Mouse (Mus musculus) ES-Bruce4 (cell line): ENCODE measurements around the gene Atp5h. TPM values are rescaled to one million over a fixed set of nuclear protein-coding genes. Genes with fewer than 3 reads are reported as not detected.
"Not testable (repeated sequence)": the region's sequence is repeated elsewhere in the genome, so short reads cannot be mapped to it uniquely, and the experiment has no call there.

ENCODE experiments used
- H3K27ac ChIP-seq: 2 replicates; pipeline ENCODE4 v1.5.1; 2012; ENCODE audit warnings: low read length, inconsistent platforms; ENCODE audit not compliant: insufficient read depth
- H3K27me3 ChIP-seq: 2 replicates; pipeline ENCODE4 v1.6.1; 2012; ENCODE audit warnings: mild to moderate bottlenecking, low read length, inconsistent platforms; ENCODE audit not compliant: control insufficient read depth, poor library complexity, insufficient read depth, severe bottlenecking
- H3K36me3 ChIP-seq: 2 replicates; pipeline ENCODE4 v1.6.1; 2012; ENCODE audit warnings: inconsistent platforms, mild to moderate bottlenecking, low read length, moderate library complexity; ENCODE audit not compliant: control insufficient read depth, poor library complexity, insufficient read depth, severe bottlenecking
- H3K4me1 ChIP-seq: one replicate; pipeline ENCODE4 v1.8.1; 2011; ENCODE audit warnings: low read length; ENCODE audit not compliant: control insufficient read depth, insufficient read depth
- H3K4me3 ChIP-seq: 2 replicates; pipeline ENCODE4 v1.5.1; 2011; ENCODE audit warnings: low read depth, mild to moderate bottlenecking, low read length
- H3K9ac ChIP-seq: 2 replicates; pipeline ENCODE4 v1.6.1; 2012; ENCODE audit warnings: low read depth, mild to moderate bottlenecking, inconsistent platforms; ENCODE audit not compliant: poor library complexity, severe bottlenecking
- H3K9me3 ChIP-seq: replicated peaks from 2 replicates; pipeline ENCODE4 v1.6.1; 2012; ENCODE audit warnings: mild to moderate bottlenecking, low read length, inconsistent platforms; ENCODE audit not compliant: control insufficient read depth, poor library complexity, insufficient read depth, severe bottlenecking
- CTCF ChIP-seq: IDR thresholded peaks from one replicate; pipeline ENCODE4 v1.8.1; 2011; ENCODE audit warnings: low read depth, low read length
- EP300 ChIP-seq: IDR thresholded peaks from 2 replicates; pipeline ENCODE4 v1.6.1; 2011; ENCODE audit warnings: low read depth, low read length; ENCODE audit not compliant: insufficient read depth
- POLR2A ChIP-seq: IDR thresholded peaks from one replicate; pipeline ENCODE4 v1.8.1; 2011; ENCODE audit warnings: low read length; ENCODE audit not compliant: insufficient read depth
- polyA plus RNA-seq: library from polyadenylated mRNA; stranded (reverse); fragments of >200 nt; gene quantifications from 2 replicates; pipeline ENCODE4 v1.2.4, GENCODE M21; 2011; ENCODE audit warnings: low read depth; ENCODE audit not compliant: missing spikeins, insufficient read depth, insufficient read length

Gene Atp5h
- polyA plus RNA-seq, 1 experiment: 340 TPM

GRCm38 (mm10) chr11:115460976-115461375 is 41.2 kb upstream of the Atp5h start:
- Histone ChIP-seq H3K36me3 (no peaks in the 10 kb centered on the region), H3K27me3 (no peaks in the 10 kb centered on the region), H3K4me1 (peaks cover 17% of the 10 kb centered on the region), H3K4me3 (no peak overlapping the region), H3K27ac (no peak overlapping the region), H3K9ac (no peak overlapping the region), H3K9me3 (no peaks in the 10 kb centered on the region)
- no peak for TF ChIP-seq POLR2A
- no peak for TF ChIP-seq CTCF
- no peak for TF ChIP-seq EP300

GRCm38 (mm10) chr11:115457405-115457804 is 37.6 kb upstream of the Atp5h start:
- Histone ChIP-seq H3K9me3 (no peaks in the 10 kb centered on the region), H3K27ac (no peak overlapping the region), H3K9ac (no peak overlapping the region), H3K4me3 (no peak overlapping the region), H3K27me3 (no peaks in the 10 kb centered on the region), H3K36me3 (no peaks in the 10 kb centered on the region), H3K4me1 (peaks cover 3% of the 10 kb centered on the region)
- TF ChIP-seq CTCF (no peak), EP300 (no peak), POLR2A (no peak)

GRCm38 (mm10) chr11:115456182-115456581 is 36.4 kb upstream of the Atp5h start:
- Histone ChIP-seq H3K4me1 (no peaks in the 10 kb centered on the region), H3K4me3 (no peak overlapping the region), H3K27me3 (no peaks in the 10 kb centered on the region), H3K27ac (no peak overlapping the region), H3K9me3 (no peaks in the 10 kb centered on the region), H3K36me3 (no peaks in the 10 kb centered on the region), H3K9ac (no peak overlapping the region)
- TF ChIP-seq EP300 (no peak), CTCF (no peak), POLR2A (no peak)

GRCm38 (mm10) chr11:115455619-115456018 is 35.9 kb upstream of the Atp5h start:
- H3K27ac ChIP-seq: no peak overlapping the region
- H3K36me3 ChIP-seq: no peaks in the 10 kb centered on the region
- H3K9me3 ChIP-seq: no peaks in the 10 kb centered on the region
- H3K4me1 ChIP-seq: no peaks in the 10 kb centered on the region
- no peaks in the 10 kb centered on the region for H3K27me3 ChIP-seq
- H3K4me3 ChIP-seq: no peak overlapping the region
- TF ChIP-seq EP300 (no peak), CTCF (peak; percentile 84)
- no peak overlapping the region for H3K9ac ChIP-seq

- peak; percentile 21 for TF ChIP-seq CTCF
- not testable (repeated sequence) for H3K4me3 ChIP-seq, H3K9ac ChIP-seq, H3K27me3 ChIP-seq, H3K36me3 ChIP-seq, H3K4me1 ChIP-seq, H3K27ac ChIP-seq, H3K9me3 ChIP-seq
Measured at GRCm38 (mm10) chr11:115454822-115455221, 35.1 kb upstream of the Atp5h start.

GRCm38 (mm10) chr11:115453306-115453705 is 33.5 kb upstream of the Atp5h start:
- H3K4me1 ChIP-seq: no peaks in the 10 kb centered on the region

More at GRCm38 (mm10) chr11:115453306-115453705, 33.5 kb upstream of the Atp5h start:
- Histone ChIP-seq H3K36me3 (no peaks in the 10 kb centered on the region), H3K9ac (no peak overlapping the region), H3K4me3 (no peak overlapping the region), H3K27me3 (no peaks in the 10 kb centered on the region), H3K9me3 (no peaks in the 10 kb centered on the region), H3K27ac (no peak overlapping the region)
- TF ChIP-seq EP300: no peak
- no peak for TF ChIP-seq CTCF
- no peak for TF ChIP-seq POLR2A
